Mouse (Mus musculus) forebrain, embryonic 14.5 days (tissue): ENCODE measurements at regions not wholly inside any gene's neighbourhood (a gene's known extent, or its start where the extent isn't known, plus 50 kb on each side); places are given as distances from the start of the nearest gene placed in this dataset.

Experiments used
- ATAC-seq: fragments of 200-750 bp; cut with Nextera tagmentation; 2 replicates; pipeline ENCODE4 v1.8.0; 2017; ENCODE audit warnings: mild to moderate bottlenecking, moderate library complexity
- DNase-seq: peaks from one replicate; pipeline ENCODE4 v3.0.0-alpha.2; 2015; ENCODE audit warnings: low spot score
- H3K27ac ChIP-seq: fragments of 300-500 bp; sonication (generic); 2 replicates; pipeline ENCODE4 v1.5.1; 2014; ENCODE audit warnings: low read depth, mild to moderate bottlenecking, control low read depth, low read length, moderate library complexity
- H3K27me3 ChIP-seq: fragments of 300-500 bp; sonication (generic); replicated peaks from 2 replicates; pipeline ENCODE4 v1.6.1; 2014; ENCODE audit warnings: low read length, control low read depth, mixed read lengths; ENCODE audit not compliant: control insufficient read depth, insufficient read depth
- H3K36me3 ChIP-seq: fragments of 300-500 bp; sonication (generic); 2 replicates; pipeline ENCODE4 v1.6.1; 2014; ENCODE audit warnings: low read length, control low read depth; ENCODE audit not compliant: control insufficient read depth, insufficient read depth
- H3K4me1 ChIP-seq: fragments of 300-500 bp; sonication (generic); 2 replicates; pipeline ENCODE4 v1.6.1; 2014; ENCODE audit warnings: antibody characterized with exemption, low read length, control low read depth; ENCODE audit not compliant: control insufficient read depth, insufficient read depth
- H3K4me2 ChIP-seq: fragments of 300-500 bp; sonication (generic); 2 replicates; pipeline ENCODE4 v1.6.1; 2014; ENCODE audit warnings: mild to moderate bottlenecking, control low read depth, low read length
- H3K4me3 ChIP-seq: fragments of 300-500 bp; sonication (generic); 2 replicates; pipeline ENCODE4 v1.5.1; 2014; ENCODE audit warnings: low read depth, low read length, control low read depth
- H3K9ac ChIP-seq: fragments of 300-500 bp; sonication (generic); 2 replicates; pipeline ENCODE4 v1.6.1; 2014; ENCODE audit warnings: mild to moderate bottlenecking, low read length, control low read depth, moderate library complexity
- H3K9me3 ChIP-seq: fragments of 300-500 bp; sonication (generic); replicated peaks from 2 replicates; pipeline ENCODE4 v1.6.1; 2016; ENCODE audit warnings: low read length, control low read depth, mixed read lengths; ENCODE audit not compliant: control insufficient read depth
- WGBS: fragments of 180-500 bp; shearing (Covaris S2); extraction: QIAGEN DNeasy Blood & Tissue Kit; methylation state at CpG from one replicate; pipeline ENCODE4 v1.1.7; 2014; 5-methylcytosine and 5-hydroxymethylcytosine counted together

DNA sequence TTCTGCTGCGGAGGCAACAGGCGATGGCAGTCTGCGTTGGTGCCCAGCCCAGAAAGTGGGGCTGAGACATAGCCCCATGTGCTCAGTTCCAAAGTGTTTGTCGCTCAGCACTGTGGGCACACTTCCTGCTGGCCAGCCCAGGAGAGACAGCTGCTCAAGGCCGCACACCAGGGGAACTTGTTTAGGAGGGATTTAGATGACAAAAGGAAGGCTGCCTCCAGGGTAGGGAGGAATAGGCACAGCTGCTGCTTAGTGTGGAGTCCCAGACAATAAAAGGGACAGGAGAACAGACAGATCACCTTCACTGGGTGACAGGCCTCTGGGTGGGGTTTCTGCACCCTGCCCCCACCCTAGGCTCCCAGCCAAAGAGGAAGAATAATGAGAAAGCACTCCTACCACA lies 169.2 kb upstream of the Ctnnb1 start:
- Histone ChIP-seq H3K4me1 (peaks cover 5% of the 10 kb centered on the region; the same call in 1 of the 2 replicates), H3K27me3 (no peaks in the 10 kb centered on the region), H3K27ac (peak overlapping the region; percentile 55), H3K4me2 (no peak overlapping the region), H3K9me3 (no peaks in the 10 kb centered on the region), H3K36me3 (no peaks in the 10 kb centered on the region), H3K9ac (no peak overlapping the region), H3K4me3 (no peak overlapping the region)
- DNase-seq (peak; percentile 78), ATAC-seq (peak; percentile 86)
- WGBS: 29% methylated on average over 5 of the region's 5 CpGs

DNA sequence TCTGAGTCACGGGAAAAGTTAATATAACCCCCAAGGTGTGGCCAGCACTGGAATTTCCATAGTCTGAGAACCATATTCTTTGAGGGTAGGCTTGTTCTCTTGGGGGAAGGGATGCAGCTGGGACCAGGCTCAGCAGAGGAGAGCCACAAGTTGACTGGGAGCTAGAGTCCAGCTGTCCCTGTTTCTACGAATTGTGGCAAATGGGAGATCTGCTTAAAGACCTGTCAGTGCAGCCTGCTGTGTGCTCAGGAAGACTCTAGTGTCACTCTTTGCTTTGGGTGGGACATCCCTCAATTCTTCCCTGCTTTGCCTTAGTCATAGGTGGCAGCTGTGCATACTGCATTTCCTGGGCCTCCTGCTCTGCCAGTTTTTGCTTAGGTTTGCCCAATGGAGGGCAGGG lies 165.2 kb upstream of the Ctnnb1 start:
- H3K4me2 ChIP-seq: no peak overlapping the region
- no peak for ATAC-seq
- H3K27ac ChIP-seq: no peak overlapping the region
- H3K4me3 ChIP-seq: no peak overlapping the region
- no peaks in the 10 kb centered on the region for H3K36me3 ChIP-seq
- no peaks in the 10 kb centered on the region for H3K27me3 ChIP-seq
- no peaks in the 10 kb centered on the region for H3K9me3 ChIP-seq
- WGBS: 77% methylated on average over 2 of the region's 2 CpGs
- no peak for DNase-seq
- H3K4me1 ChIP-seq: peaks cover 5% of the 10 kb centered on the region; the same call in 1 of the 2 replicates
- no peak overlapping the region for H3K9ac ChIP-seq

DNA sequence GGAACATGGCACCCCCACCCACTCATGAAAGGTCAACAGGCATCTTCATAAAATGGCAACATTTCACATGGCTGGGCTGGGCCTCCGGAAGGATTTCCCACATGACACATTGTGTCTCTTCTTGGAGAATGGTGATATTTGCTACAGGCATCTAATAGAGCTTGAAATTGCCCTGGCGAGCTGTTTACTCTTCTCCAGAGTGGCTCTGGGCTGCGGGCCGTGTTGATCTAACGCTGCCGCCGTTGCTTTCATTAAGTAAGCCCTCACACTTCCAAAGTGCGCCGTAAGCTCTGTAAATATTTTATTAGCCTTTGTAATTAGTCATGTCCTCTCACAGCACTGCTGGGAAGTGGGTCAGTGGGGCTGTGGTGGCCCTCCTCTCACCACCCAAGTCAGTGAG lies 164.4 kb upstream of the Ctnnb1 start:
- no peaks in the 10 kb centered on the region for H3K27me3 ChIP-seq
- H3K9me3 ChIP-seq: no peaks in the 10 kb centered on the region
- ATAC-seq (no peak), DNase-seq (no peak)
- no peak overlapping the region for H3K27ac ChIP-seq
- H3K36me3 ChIP-seq: no peaks in the 10 kb centered on the region
- H3K4me1 ChIP-seq: peaks cover 3% of the 10 kb centered on the region; the same call in 1 of the 2 replicates
- H3K4me2 ChIP-seq: no peak overlapping the region
- WGBS: 81% methylated on average over 9 of the region's 9 CpGs
- H3K4me3 ChIP-seq: no peak overlapping the region
- no peak overlapping the region for H3K9ac ChIP-seq

DNA sequence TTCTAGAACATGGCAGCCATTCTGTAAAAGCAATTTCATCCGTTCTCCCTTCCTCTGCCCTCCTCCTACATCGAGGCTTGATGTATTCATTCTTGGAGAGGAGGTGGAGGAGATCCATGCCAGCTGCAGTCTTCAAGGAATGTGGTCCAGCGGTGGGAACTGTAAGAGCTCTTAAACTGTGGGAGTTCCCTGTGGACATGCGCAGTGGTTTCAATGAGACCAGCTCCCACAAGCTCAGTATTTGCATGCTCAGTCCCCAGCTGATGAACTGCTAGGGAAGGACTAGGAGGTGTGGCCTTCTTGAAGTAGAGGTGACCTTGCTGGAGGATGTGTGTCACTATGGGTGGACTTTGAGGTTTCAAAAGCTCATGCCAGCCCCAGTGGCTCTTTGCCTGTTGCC lies 163.7 kb upstream of the Ctnnb1 start:
- Histone ChIP-seq H3K27ac (no peak overlapping the region), H3K4me2 (no peak overlapping the region), H3K27me3 (no peaks in the 10 kb centered on the region), H3K9ac (no peak overlapping the region), H3K4me1 (0 out of 2 replicates have a peak, but pooled peaks cover 4% of the 10 kb centered on the region), H3K36me3 (no peaks in the 10 kb centered on the region), H3K9me3 (no peaks in the 10 kb centered on the region), H3K4me3 (no peak overlapping the region)
- ATAC-seq (no peak), DNase-seq (no peak)
- WGBS: 94% methylated on average over 4 of the region's 4 CpGs

DNA sequence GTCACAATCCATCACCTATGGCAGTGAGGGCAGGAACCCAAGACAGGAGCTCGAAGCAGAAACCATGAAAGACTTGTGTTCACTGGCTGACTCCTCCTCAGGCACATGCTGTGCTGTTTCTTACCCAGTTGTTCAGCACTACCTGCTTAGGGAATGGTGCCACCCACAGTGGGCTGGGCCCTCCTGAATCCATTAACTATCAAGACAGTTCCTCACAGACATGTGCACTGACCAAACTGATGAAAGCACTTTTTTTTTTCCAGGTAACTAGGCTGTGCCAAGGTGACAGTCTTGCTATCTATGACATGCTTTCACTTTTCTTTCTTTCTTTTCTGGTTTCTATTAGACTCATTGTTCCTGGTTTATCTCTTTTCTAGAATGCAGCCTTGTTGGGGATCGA lies 162.1 kb upstream of the Ctnnb1 start:
- Histone ChIP-seq H3K4me1 (0 out of 2 replicates have a peak, but pooled peaks cover 4% of the 10 kb centered on the region), H3K4me3 (no peak overlapping the region), H3K27me3 (no peaks in the 10 kb centered on the region), H3K36me3 (no peaks in the 10 kb centered on the region), H3K27ac (no peak overlapping the region), H3K9me3 (no peaks in the 10 kb centered on the region), H3K4me2 (no peak overlapping the region), H3K9ac (no peak overlapping the region)
- ATAC-seq: no peak
- WGBS: 81% methylated on average over 2 of the region's 2 CpGs
- no peak for DNase-seq

DNA sequence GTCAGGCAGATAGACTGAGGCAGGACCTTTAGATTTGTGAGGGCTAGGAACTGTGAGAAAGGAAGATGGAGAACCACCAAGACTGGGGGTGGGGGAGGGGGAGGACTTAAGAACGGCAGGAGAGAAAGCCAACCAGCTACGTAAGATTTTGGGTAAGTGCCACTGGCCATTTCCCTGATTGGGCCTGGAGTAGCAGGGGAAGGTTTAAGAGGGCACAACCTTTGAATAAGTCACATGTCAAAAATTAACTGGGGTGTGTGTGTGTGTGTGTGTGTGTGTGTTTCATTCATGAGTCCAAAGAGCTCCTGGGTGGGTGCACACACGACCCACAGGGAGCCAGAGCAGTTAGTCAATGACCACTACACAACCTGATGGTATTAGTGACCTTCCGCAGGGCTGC lies 161.6 kb upstream of the Ctnnb1 start:
- DNase-seq: no peak
- 86% methylated on average over 4 of the region's 4 CpGs for WGBS
- H3K4me2 ChIP-seq: no peak overlapping the region
- H3K9me3 ChIP-seq: no peaks in the 10 kb centered on the region
- ATAC-seq: no peak
- no peaks in the 10 kb centered on the region for H3K27me3 ChIP-seq
- no peak overlapping the region for H3K4me3 ChIP-seq
- H3K36me3 ChIP-seq: no peaks in the 10 kb centered on the region
- no peak overlapping the region for H3K27ac ChIP-seq
- no peak overlapping the region for H3K9ac ChIP-seq
- H3K4me1 ChIP-seq: 0 out of 2 replicates have a peak, but pooled peaks cover 4% of the 10 kb centered on the region

DNA sequence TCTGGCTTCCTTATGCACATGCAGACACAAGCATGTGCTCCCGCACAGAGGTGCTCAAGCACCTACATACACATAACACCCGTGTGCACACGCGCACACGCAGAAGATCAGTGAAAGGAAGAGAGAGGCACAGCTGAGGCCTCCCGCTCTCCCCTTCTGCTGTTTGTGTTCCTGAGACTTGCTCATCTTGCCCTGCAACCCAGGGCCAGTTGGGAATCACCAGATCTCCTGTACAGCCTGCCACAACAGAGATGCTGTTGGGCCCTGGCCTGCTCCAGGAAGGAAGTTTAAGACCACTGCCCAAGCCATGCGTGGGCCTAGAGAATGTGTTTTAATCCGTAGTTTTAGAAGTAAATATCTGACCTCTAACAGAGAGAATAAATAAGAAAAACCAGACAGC lies 160.0 kb upstream of the Ctnnb1 start:
- H3K4me3 ChIP-seq: no peak overlapping the region
- no peak overlapping the region for H3K4me2 ChIP-seq
- ATAC-seq (no peak), DNase-seq (no peak)
- H3K27ac ChIP-seq: no peak overlapping the region
- H3K4me1 ChIP-seq: 0 out of 2 replicates have a peak, but pooled peaks cover 4% of the 10 kb centered on the region
- H3K27me3 ChIP-seq: no peaks in the 10 kb centered on the region
- H3K36me3 ChIP-seq: no peaks in the 10 kb centered on the region
- H3K9me3 ChIP-seq: no peaks in the 10 kb centered on the region
- no peak overlapping the region for H3K9ac ChIP-seq
- 89% methylated on average over 8 of the region's 8 CpGs for WGBS

DNA sequence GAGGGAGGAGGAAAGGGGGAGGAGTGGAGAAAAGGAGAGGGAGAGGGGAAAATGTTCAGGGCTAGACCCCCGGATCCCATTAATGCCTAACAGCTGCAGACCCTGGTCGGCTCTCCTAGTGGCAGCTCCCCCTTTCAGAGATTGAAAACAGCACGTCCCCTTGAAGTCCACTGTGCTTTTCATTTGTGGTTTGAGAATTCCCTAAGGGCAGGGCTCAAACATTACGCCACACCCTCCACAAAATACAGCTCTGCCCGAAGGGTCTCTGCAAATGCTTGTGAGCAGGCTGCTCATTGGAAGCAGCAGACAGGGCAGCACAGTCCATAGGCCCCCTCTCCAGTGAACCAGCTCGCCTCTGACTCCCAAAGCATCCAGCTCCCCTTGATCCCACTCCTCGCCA lies 159.3 kb upstream of the Ctnnb1 start:
- H3K4me1 ChIP-seq: 0 out of 2 replicates have a peak, but pooled peaks cover 4% of the 10 kb centered on the region
- H3K9me3 ChIP-seq: no peaks in the 10 kb centered on the region
- 28% methylated on average over 7 of the region's 7 CpGs for WGBS
- H3K9ac ChIP-seq: no peak overlapping the region
- no peak overlapping the region for H3K4me3 ChIP-seq
- no peaks in the 10 kb centered on the region for H3K36me3 ChIP-seq
- H3K4me2 ChIP-seq: no peak overlapping the region
- DNase-seq: no peak
- no peaks in the 10 kb centered on the region for H3K27me3 ChIP-seq
- H3K27ac ChIP-seq: no peak overlapping the region
- no peak for ATAC-seq

DNA sequence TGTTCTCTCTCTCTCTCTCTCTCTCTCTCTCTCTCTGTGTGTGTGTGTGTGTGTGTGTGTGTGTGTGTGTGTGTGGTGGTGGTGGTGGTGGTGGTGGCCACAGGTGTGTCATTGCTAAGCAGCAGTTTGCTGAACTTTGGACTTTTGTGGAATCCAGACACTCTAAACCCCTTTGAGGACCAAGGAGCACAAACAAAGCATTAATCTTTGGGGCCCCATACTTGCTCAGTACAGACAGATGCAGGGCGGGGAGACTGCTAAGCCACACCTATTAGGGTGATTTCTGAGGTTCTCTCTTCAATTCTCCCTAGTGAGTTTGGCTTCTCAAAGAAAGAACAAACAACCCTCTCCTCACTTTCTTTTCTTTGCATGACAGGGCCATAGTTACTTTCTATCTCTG lies 158.1 kb upstream of the Ctnnb1 start:
- 0 out of 2 replicates have a peak, but pooled peaks cover 4% of the 10 kb centered on the region for H3K4me1 ChIP-seq
- 33% methylated on average over 1 of the region's 1 CpGs for WGBS
- ATAC-seq (no peak), DNase-seq (no peak)
- H3K36me3 ChIP-seq: no peaks in the 10 kb centered on the region
- no peak overlapping the region for H3K9ac ChIP-seq
- H3K27me3 ChIP-seq: no peaks in the 10 kb centered on the region
- H3K9me3 ChIP-seq: no peaks in the 10 kb centered on the region
- no peak overlapping the region for H3K4me3 ChIP-seq
- no peak overlapping the region for H3K4me2 ChIP-seq
- no peak overlapping the region for H3K27ac ChIP-seq
